Mouse (Mus musculus): Measurements from ENCODE around the gene Gm21974. TPM values are rescaled to one million over a fixed set of nuclear protein-coding genes. Genes with fewer than 3 reads are reported as not detected.

Gm21974 gene
- total RNA-seq, 1 experiment from 2014 or later: not detected

Other genes with a start within 250 kb of the Gm21974 start
- gene Bcl7c, start 186.5 kb downstream of the Gm21974 start, total RNA-seq (2021): 64.9 and 114 TPM in 2 replicates
- gene Ctf1, start 182.7 kb downstream of the Gm21974 start, total RNA-seq (2021): 2.5 and 2.6 TPM in 2 replicates
- gene Ctf2, start 163.3 kb downstream of the Gm21974 start, total RNA-seq (2021): not detected in 2 replicates
- gene Fbxl19, start 150.9 kb downstream of the Gm21974 start, total RNA-seq (2021): 18.3 and 18.5 TPM in 2 replicates
- gene Orai3, start 125.6 kb downstream of the Gm21974 start, total RNA-seq (2021): 31.5 and 37.2 TPM in 2 replicates
- gene Setd1a, start 118.8 kb downstream of the Gm21974 start, total RNA-seq (2021): 36.9 and 49.8 TPM in 2 replicates
- gene Gm49388, start 109.8 kb downstream of the Gm21974 start, total RNA-seq (2021): 4.4 and 6.9 TPM in 2 replicates
- gene Hsd3b7, start 94.8 kb downstream of the Gm21974 start, total RNA-seq (2021): 49.1 and 66.2 TPM in 2 replicates
- gene Stx4a, start 71.2 kb downstream of the Gm21974 start, total RNA-seq (2021): 101 and 122 TPM in 2 replicates
- gene Stx1b, start 70.9 kb downstream of the Gm21974 start, total RNA-seq (2021): 4.2 and 8.0 TPM in 2 replicates
- 41.2 and 42.2 TPM in 2 replicates for gene Zfp646, start 19.2 kb downstream of the Gm21974 start, total RNA-seq (2021)
- gene Zfp668, start 18.6 kb downstream of the Gm21974 start, total RNA-seq (2021): 9.3 and 11.3 TPM in 2 replicates
- gene Prss53, start 4.5 kb downstream of the Gm21974 start, total RNA-seq (2021): 1.2 and 2.2 TPM in 2 replicates
- gene Vkorc1, start 163 bp upstream of the Gm21974 start, total RNA-seq (2021): 69.5 and 76.6 TPM in 2 replicates
- gene Bckdk, start 8.6 kb upstream of the Gm21974 start, total RNA-seq (2021): 119 and 123 TPM in 2 replicates
- 30.0 and 32.6 TPM in 2 replicates for gene Kat8, start 17.1 kb upstream of the Gm21974 start, total RNA-seq (2021)
- 0.15 TPM in 1 of 2 replicates, not detected in the other for gene Prss8, start 34.6 kb upstream of the Gm21974 start, total RNA-seq (2021)
- 4.4 and 9.7 TPM in 2 replicates for gene Prss36, start 51.3 kb upstream of the Gm21974 start, total RNA-seq (2021)
- 189 and 309 TPM in 2 replicates for gene Fus, start 72.0 kb upstream of the Gm21974 start, total RNA-seq (2021)
- gene Pycard, start 98.4 kb upstream of the Gm21974 start, total RNA-seq (2021): 2.8 and 5.5 TPM in 2 replicates
- 0.24 TPM in 1 of 2 replicates, not detected in the other for gene Trim72, start 108.5 kb upstream of the Gm21974 start, total RNA-seq (2021)
- gene Itgam, start 167.2 kb upstream of the Gm21974 start, total RNA-seq (2021): 2.5 and 2.9 TPM in 2 replicates
- not detected in 2 replicates for gene Gm49368, start 167.2 kb upstream of the Gm21974 start, total RNA-seq (2021)
- 0.71 and 0.97 TPM in 2 replicates for gene Itgax, start 234.1 kb upstream of the Gm21974 start, total RNA-seq (2021)